Mouse (Mus musculus) G1E (cell line): Measurements from ENCODE around the gene Olfr1346.

Source experiments
- CTCF ChIP-seq: IDR thresholded peaks from 2 replicates; pipeline ENCODE4 v1.5.1; 2012; ENCODE audit warnings: low read depth, low read length, inconsistent platforms, mixed read lengths
- GATA2 ChIP-seq: IDR thresholded peaks from 2 replicates; pipeline ENCODE4 v1.6.1; 2012; ENCODE audit warnings: low read depth, low read length, inconsistent platforms, borderline replicate concordance

DNA sequence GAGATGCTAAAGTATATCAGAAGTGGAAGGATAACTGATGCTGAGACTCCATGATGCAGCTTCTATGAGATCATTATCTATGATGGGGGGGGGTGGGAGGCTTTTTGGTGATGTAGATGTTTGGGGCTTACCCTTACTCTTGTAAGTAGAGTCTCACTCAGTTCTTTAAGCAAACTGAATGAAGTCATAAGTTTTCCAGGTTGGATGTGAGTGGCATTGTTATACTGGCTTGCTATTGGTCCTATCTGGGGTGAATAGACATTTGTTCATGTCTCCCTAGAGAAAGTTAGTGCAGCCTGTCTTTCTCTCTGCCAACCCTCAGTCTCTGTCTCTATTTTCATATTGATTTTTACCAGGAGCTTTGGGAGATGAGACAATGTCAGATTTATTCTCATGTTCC is 11.0 kb upstream of the Olfr1346 start, which contains the start of gene Olfr1336:
- TF ChIP-seq GATA2 (no peak), CTCF (no peak)
